Mouse (Mus musculus) CD4-positive, CD25-positive, alpha-beta regulatory T cell, adult 2 months (primary cell): Measurements from ENCODE around the gene Metap1d.

Source experiments
- DNase-seq: peaks from one replicate; pipeline ENCODE4 v3.0.0-alpha.2; 2012; ENCODE audit warnings: low read depth, low spot score

Metap1d gene

DNA sequence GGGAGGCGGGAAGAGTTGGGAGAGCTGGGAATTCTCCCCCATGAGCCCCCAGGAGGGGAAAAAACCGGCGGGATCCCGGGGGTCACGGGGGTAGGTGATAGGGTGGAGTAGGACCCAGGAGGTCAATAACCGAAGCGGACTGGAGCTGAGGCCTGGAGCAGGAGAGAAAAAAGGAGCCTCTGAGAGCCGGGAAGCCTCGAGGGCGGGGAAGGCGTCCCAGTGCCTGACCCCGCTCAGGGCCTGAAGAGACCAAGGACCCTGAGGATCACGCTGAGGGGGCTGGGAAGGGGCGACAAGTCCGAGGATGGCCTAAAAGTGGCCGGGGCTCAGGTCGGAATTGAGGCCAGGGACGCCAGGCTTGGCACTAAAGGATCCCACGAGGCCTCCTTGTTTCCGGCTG is 90.9 kb downstream of the Metap1d start:
- DNase-seq, result no peak

DNA sequence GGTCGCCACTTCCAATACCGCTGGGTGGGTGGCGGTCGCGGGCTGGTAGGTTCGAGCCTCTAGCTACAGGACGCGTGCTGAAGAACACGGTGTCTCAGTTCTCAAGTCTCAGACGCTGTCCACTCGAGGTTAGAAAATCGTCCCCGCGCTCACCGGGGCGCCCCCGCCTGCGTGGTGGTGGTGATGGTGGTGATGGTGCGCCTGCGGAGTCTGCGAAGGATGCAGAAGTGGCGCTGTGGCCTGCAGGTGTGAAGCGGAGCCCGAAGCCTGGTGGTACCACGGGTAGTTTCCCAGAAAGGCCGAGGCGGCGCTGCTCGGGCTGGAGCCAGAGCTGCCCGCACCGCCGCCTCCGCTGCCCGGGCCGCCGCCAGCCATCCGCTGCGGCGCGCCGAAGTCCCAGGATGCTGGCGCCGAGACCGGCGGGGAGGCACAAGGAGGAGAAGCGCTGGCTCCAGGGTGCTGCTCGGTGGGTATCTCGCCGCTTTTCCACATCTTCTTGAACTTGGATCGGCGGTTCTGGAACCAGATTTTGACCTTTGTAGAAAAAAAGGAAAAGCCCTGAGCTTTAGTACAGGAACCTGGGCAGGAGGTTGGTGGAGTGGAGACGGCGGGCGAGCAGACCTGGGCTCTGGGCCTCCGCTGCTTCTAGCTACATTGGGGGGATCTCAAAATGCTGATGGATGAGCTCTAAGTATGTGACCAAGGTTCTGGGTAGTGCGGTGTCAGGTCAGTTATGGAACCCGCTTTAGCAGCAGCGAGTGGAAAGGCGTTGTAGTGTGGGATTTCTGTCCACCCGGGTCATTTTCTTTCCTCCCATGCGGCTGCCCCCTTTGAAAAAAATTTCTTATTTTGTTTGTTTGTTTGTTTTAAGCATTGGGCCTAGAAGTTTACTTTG is 91.6 kb downstream of the Metap1d start:
- peak; percentile 38 for DNase-seq

DNA sequence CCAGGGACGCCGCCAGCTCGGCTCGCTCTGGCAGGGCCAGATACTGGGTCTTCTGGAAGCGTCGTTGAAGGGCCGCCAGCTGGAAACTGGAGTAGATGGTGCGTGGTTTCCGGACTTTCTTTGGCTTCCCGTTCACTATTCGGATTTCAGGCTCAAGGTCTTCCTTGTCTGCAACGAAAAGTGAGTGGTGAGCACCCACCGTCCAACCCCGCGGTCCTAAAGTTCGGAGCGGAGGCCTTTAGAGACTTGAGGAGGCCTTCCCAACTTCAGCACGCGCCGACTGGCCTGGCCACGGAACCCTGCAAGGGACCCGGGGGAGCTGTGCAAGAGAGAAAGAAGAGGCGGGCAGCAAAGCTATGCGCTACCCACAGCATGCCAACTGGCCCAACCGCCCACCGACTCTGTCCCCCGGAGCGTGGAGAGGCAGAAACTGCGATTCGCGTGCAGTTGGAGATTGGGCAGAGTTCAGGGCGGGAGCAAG is 92.4 kb downstream of the Metap1d start:
- peak; percentile 35 for DNase-seq

DNA sequence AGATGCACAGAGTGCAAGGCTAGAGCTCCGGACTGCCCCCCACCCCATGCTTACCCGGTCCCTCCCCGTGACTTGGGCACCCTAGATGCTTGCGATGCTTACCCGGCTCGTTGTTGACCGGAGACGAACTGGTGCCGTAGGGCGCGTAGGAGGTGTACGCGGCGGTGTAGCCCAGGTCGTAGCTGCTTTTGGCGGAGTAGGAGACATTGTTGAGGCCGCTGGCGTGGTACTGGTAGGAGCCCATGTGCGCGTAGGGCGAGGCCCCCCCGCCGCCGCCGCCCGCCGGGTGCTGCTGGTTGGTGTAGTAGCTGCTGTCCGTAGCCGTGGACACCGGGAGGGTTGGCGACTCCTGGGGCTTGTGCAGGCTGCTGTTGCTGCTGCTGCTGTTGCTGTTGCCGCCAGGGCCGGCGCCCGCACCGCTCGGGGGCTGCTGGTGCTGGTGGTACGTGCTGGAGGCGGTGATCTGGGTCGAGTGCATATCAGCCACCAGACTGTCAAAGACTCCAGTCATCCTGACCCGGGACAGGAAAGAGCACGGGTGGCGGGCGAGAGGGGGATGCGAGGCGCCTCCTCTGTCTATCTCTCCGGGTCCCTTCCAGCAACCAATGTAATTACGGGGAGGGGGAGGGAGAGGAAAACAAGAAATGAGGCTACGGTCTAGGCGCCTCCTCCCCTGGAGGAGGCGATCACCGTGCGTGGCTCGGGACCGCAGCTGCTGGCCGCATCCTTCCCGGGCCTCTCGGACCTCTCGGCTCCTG is 93.0 kb downstream of the Metap1d start:
- peak; percentile 55 for DNase-seq

DNA sequence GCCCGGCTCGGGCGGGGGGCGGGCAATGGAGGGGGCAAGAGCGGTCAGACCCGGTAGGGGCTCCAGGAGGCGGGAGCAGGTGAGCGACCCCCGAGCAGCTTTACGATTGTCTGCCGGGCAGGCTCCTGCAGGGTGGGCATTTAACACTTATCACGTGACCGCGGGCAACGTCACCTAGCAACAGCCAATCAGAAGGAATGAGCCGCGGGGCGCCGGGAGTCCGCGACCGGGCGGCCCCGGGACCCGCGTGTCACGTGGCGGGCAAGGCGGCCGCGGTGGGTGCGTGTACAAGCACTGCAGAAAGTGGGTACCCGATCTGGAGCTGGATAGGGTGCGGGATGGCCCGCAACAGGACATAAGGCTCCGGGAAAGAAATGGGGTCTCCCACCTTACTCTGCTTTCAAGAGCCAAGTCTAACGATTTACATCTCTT is 93.6 kb downstream of the Metap1d start, which contains the start of gene Dlx2:
Dlx2 (minus strand) TSS at position 115 of the 432 bp plus-strand sequence.
- peak; percentile 41 for DNase-seq

DNA sequence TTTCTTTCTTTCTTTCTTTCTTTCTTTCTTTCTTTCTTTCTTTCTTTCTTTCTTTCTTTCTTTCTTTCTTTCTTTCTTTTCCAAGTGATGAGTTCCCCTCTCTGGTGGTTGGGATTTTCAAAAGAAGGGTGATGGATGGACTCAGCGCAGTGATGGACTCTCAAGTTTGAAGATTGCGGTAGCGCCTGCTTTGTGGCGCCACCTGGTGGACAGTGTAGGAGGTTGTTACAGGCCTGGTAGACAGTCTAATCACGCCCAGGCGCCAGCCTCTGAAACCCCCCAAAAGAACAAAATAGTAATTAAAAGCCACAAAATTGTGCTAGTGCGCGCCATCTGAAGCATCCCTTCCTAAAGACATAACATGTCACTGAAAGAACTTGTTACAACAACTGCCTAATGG is 94.8 kb downstream of the Metap1d start:
- peak; percentile 85 for DNase-seq

DNA sequence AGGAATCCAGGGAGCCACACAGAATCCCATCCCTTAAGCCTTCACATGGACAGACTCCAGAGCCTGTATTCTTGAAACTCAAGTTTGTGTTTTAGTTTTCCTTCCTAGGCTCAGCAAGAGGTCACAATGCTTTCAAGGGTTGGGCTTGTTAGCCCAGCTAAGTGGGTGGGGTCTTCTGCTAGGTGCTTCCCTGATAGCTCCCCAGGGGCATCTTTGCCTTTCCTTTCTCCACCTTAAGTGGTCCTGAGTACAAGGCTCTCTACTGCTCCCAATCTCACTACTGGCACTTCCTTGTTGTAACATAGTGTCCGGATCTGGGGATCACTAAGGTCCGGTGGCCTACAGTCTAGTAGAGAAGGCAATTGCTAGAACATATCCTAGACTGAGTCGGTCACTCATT is 97.3 kb downstream of the Metap1d start:
- DNase-seq, result no peak

DNA sequence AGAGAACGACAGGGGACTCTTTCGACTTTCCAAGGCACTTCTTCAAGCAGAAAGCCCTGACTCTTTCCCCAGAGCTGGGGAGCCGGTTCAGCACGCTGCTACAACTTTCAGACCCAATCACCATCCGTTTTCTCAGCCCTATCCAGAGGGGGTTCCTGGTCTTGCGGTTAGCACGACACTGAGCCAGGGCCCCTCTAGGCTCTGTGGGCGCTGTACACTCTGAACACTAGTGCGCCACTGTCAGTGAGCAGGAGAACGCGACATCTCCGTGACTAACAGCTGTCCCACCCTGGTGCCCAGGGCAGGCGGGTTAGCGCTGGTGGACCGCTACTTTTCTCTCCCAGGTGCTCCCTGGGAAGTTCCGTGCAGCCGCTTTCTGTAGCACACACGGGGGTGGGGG is 98.6 kb downstream of the Metap1d start:
- DNase-seq, result no peak

DNA sequence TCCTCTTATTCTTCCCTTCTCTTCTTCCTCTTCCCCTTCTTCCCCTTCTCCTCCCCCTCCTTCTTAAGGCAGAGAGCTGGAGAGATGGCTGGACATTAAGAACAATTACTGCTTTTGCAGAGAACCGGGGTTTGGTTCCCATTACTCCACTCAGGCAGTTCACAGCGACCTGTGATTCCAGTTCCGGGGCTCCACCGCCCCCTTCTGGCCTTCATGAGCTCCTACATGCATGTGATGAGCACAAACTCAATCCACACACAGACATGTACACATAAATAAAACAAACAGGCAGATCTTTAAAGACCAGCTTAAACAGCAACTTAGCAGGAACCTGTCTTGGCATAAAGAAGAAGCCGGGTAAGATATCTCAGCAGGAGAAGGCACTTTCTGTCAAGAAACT is 103.0 kb downstream of the Metap1d start:
- no peak for DNase-seq

DNA sequence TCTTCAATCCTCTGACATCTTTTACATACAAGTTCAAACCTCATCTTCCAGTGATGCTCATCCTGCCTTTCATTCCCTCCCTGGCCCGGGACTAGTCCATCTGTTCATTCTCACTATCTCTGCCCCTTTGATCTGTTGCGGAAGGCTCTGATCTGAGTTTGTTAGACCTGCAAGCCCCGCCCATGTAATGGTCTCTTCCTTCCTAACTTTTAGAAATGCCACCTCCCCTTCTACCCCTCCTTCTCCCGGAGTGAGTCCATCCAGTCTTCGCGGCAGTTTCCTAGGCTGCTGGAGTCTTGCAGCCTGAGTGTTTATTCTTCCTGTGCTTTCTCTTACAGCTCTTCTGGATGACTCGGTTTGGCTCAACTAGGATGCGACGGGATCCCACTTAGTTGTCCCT is 113.4 kb downstream of the Metap1d start:
- no peak for DNase-seq

DNA sequence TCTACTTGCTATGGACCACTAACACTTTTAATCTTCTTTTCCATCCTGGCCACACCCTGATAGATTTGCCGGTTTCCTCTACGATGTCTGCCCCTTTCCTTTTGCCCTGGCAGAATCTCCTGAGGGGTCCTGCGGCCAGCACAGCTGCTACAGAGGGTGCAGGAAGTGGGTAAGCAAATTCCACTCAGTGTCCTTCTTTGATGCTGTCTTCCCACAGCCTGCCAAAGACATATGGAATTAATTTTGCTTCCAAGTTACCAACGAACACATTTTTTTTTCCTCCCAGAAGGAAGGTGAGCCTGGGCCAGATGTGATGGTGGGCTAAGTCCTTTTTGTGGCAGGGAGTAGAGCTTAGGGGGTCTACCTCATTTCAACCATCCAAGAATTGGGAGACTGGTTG is 120.7 kb downstream of the Metap1d start:
- DNase-seq, result no peak
